Mouse (Mus musculus): Measurements from ENCODE around the gene Mpzl2.

DNA sequence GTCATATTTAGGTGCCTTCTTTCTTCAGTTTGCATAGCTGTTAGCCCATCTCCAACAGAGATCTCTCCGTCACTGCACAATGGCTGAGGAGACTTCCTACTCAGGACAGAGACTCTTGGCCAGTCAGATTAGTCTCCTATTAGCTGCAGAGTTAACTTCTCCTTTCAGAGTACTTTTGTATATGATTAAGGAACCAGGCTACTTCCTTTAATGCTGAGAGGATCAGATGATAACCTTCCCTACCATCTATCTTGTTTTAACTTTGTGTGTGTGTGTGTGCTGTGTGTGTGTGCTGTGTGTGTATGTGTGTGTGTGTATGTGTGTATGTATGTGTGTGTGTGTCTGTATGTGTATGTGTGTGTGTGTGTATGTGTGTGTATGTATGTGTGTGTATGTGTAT is 10.1 kb downstream of the Mpzl2 start:
- TF ChIP-seq MAFK (IDR thresholded peaks at IDR 0.05; ENCODE audit: insufficient read depth, low read depth, low read length), result no peak
- TF ChIP-seq HCFC1 (IDR thresholded peaks at IDR 0.05; ENCODE audit: borderline replicate concordance, insufficient read depth, low read length), result no peak
- TF ChIP-seq ZNF384 (IDR thresholded peaks at IDR 0.05; ENCODE audit: low read depth, low read length), result no peak

Data from ES-E14 (cell line).